In genomic region chr6:121226043-121226442, GRCm38 (mm10) we compare ENCODE assay signal across 15 mouse cellular contexts. TPM values are rescaled to one million over a fixed set of nuclear protein-coding genes. Genes with fewer than 3 reads are reported as not detected.
DNase-seq lines count a peak whose midpoint lies in the region; ATAC-seq and TF ChIP-seq lines count a peak whose summit lies in the region.
"Had no signal": no experiment of that assay in that cellular context is flagged by ENCODE, and none has a peak within 500 bp of the region (broad histone marks: within the 10 kb centered on the region; RNA-seq: fewer than 3 reads in every experiment).

No protein-coding gene starts in this region.

- peak; percentile 46 for DNase-seq in CD4-positive helper T cell, adult 2 months (ENCODE audit: low read depth, low spot score)
- DNase-seq in adrenal gland, postnatal 4 days (ENCODE audit: low spot score in 2 of 2): no peak
- no peak for DNase-seq in ovary, postnatal 10 days (ENCODE audit: low spot score)
- no peak for DNase-seq in cerebellum, adult 2 months
- DNase-seq: cerebellum, adult 9-10 months; kidney, postnatal 10 days; lung, postnatal 14 days had no signal

- peaks cover 34% of the 10 kb centered on the region for H3K4me1 ChIP-seq in liver, embryonic 12.5 days
- peaks cover 13% of the 10 kb centered on the region for H3K4me1 ChIP-seq in small intestine, adult 2 months (ENCODE audit: control insufficient read depth, insufficient read depth, insufficient read length, low read length)
- H3K4me1 ChIP-seq in cerebellum, adult 2 months (ENCODE audit: control insufficient read depth, insufficient read depth, low read length): no peaks in the 10 kb centered on the region
- H3K4me1 ChIP-seq: neural tube, embryonic 15.5 days; stomach, embryonic 15.5 days had no signal

- no peak for TF ChIP-seq CTCF in small intestine, adult 2 months (IDR thresholded peaks at IDR 0.05; ENCODE audit: extremely low read depth, insufficient read length, insufficient replicate concordance, low read depth, low read length)
- TF ChIP-seq CTCF in cerebellum, adult 2 months (IDR thresholded peaks at IDR 0.05; ENCODE audit: borderline replicate concordance, insufficient read depth, low read depth, low read length): no peak

- no peaks in the 10 kb centered on the region for H3K27me3 ChIP-seq in liver, embryonic 12.5 days (replicated peaks)
- H3K27me3 ChIP-seq in small intestine, adult 2 months (ENCODE audit: control insufficient read depth, insufficient read depth, low read length): no peaks in the 10 kb centered on the region
- no peaks in the 10 kb centered on the region for H3K27me3 ChIP-seq in cerebellum, adult 2 months (ENCODE audit: control insufficient read depth, insufficient read depth, low read length)
- H3K27me3 ChIP-seq: limb, embryonic 13.5 days; neural tube, embryonic 15.5 days; stomach, embryonic 15.5 days had no signal

- H3K9ac ChIP-seq in liver, embryonic 12.5 days: no peak overlapping the region
- H3K9ac ChIP-seq: limb, embryonic 13.5 days; neural tube, embryonic 15.5 days; stomach, embryonic 15.5 days had no signal

- peak overlapping the region; percentile 50; the same call in 1 of the 2 replicates for H3K27ac ChIP-seq in liver, embryonic 12.5 days
- peak overlapping the region; percentile 33; the same call in 1 of the 2 replicates for H3K27ac ChIP-seq in small intestine, adult 2 months (ENCODE audit: insufficient read depth, low read depth, low read length)
- no peak overlapping the region for H3K27ac ChIP-seq in cerebellum, adult 2 months (ENCODE audit: insufficient read depth, low read length)
- H3K27ac ChIP-seq: hindbrain, postnatal 0 days; limb, embryonic 13.5 days; neural tube, embryonic 15.5 days; stomach, embryonic 15.5 days had no signal

- no peak for TF ChIP-seq POLR2A in small intestine, adult 2 months (IDR thresholded peaks at IDR 0.05; ENCODE audit: low read depth, low read length)
- no peak for TF ChIP-seq POLR2A in cerebellum, adult 2 months (IDR thresholded peaks at IDR 0.05; ENCODE audit: borderline replicate concordance, insufficient read depth, low read length)

- WGBS in liver, embryonic 12.5 days (ENCODE audit: insufficient replicate concordance): 26% methylated on average over 4 of the region's 4 CpGs
- WGBS in small intestine, adult 2 months: 56% methylated on average over 4 of the region's 4 CpGs
- WGBS in cerebellum, adult 2 months: 65% methylated on average over 4 of the region's 4 CpGs

- H3K9me3 ChIP-seq in liver, embryonic 12.5 days (replicated peaks): no peaks in the 10 kb centered on the region
- H3K9me3 ChIP-seq: limb, embryonic 13.5 days; neural tube, embryonic 15.5 days; stomach, embryonic 15.5 days had no signal

- peak; percentile 73 for ATAC-seq in CD4-positive, CD25-positive, alpha-beta regulatory T cell, adult 4 months
- ATAC-seq in liver, embryonic 12.5 days: peak; percentile 40; the same call in 1 of the 2 replicates
- ATAC-seq: hindbrain, postnatal 0 days had no signal

- H3K36me3 ChIP-seq in liver, embryonic 12.5 days: no peaks in the 10 kb centered on the region; the same call in 1 of the 2 replicates
- H3K36me3 ChIP-seq in small intestine, adult 2 months (ENCODE audit: control insufficient read depth, insufficient read depth, low read length): no peaks in the 10 kb centered on the region
- H3K36me3 ChIP-seq: limb, embryonic 13.5 days; neural tube, embryonic 15.5 days; stomach, embryonic 15.5 days had no signal

- no peak overlapping the region for H3K4me3 ChIP-seq in liver, embryonic 12.5 days
- H3K4me3 ChIP-seq in small intestine, adult 2 months (ENCODE audit: low read depth, low read length): no peak overlapping the region
- no peak overlapping the region for H3K4me3 ChIP-seq in cerebellum, adult 2 months (replicated peaks; ENCODE audit: insufficient read depth, low read depth, low read length)
- H3K4me3 ChIP-seq: limb, embryonic 13.5 days; neural tube, embryonic 15.5 days; stomach, embryonic 15.5 days had no signal

- no peak overlapping the region for H3K4me2 ChIP-seq in liver, embryonic 12.5 days
- H3K4me2 ChIP-seq: heart, embryonic 11.5 days; limb, embryonic 13.5 days; neural tube, embryonic 15.5 days; stomach, embryonic 15.5 days had no signal

RNA-seq across cellular contexts. Expression of gene Tuba8, which starts 15.5 kb away (rescaled TPM):
- polyA plus RNA-seq in CD4-positive, CD25-positive, alpha-beta regulatory T cell, adult 4 months (2017; shearing (Covaris generic)): 1 to 10 TPM in 1 of 2 experiments, under 1 TPM in 1; 0.34 to 1.2 TPM
- 7.2 and 8.4 TPM in 2 replicates for polyA plus RNA-seq in liver, embryonic 12.5 days (2016; fragmentation: Nextera tagmentation; extraction: Ambion mirVana)
- polyA plus RNA-seq in small intestine, adult 2 months (2012; rRNA removed): 0.18 and 0.25 TPM in 2 replicates
- 1 to 10 TPM; 1.8 to 2.6 TPM for total RNA-seq in adrenal gland, postnatal 4 days (2021)
- polyA plus RNA-seq in cerebellum, adult 2 months (2012; rRNA removed): 19.9 and 21.5 TPM in 2 replicates

RNA-seq across cellular contexts. Expression of gene Usp18, which starts 19.7 kb away (rescaled TPM):
- 100 to 1,000 TPM; 123 to 154 TPM for polyA plus RNA-seq in CD4-positive, CD25-positive, alpha-beta regulatory T cell, adult 4 months (2017; shearing (Covaris generic))
- 5.0 and 5.9 TPM in 2 replicates for polyA plus RNA-seq in liver, embryonic 12.5 days (2016; fragmentation: Nextera tagmentation; extraction: Ambion mirVana)
- 2.3 and 16.9 TPM in 2 replicates for polyA plus RNA-seq in small intestine, adult 2 months (2012; rRNA removed)
- total RNA-seq in adrenal gland, postnatal 4 days (2021): 1 to 10 TPM in 1 of 2 experiments, under 1 TPM in 1; 0.98 to 2.3 TPM
- 2.4 and 2.6 TPM in 2 replicates for polyA plus RNA-seq in cerebellum, adult 2 months (2012; rRNA removed)

RNA-seq across cellular contexts. Expression of gene Pex26, which starts 42.6 kb away (rescaled TPM):
- polyA plus RNA-seq in CD4-positive, CD25-positive, alpha-beta regulatory T cell, adult 4 months (2017; shearing (Covaris generic)): 1 to 10 TPM; 2.3 to 4.3 TPM
- polyA plus RNA-seq in liver, embryonic 12.5 days (2016; fragmentation: Nextera tagmentation; extraction: Ambion mirVana): 5.3 and 5.5 TPM in 2 replicates
- polyA plus RNA-seq in small intestine, adult 2 months (2012; rRNA removed): 8.7 and 13.6 TPM in 2 replicates
- 10 to 100 TPM; 13.4 TPM for total RNA-seq in adrenal gland, postnatal 4 days (2021)
- polyA plus RNA-seq in cerebellum, adult 2 months (2012; rRNA removed): 19.1 and 21.0 TPM in 2 replicates
